Mouse (Mus musculus) MEL (cell line): Measurements from ENCODE around the gene AI837181. TPM values are rescaled to one million over a fixed set of nuclear protein-coding genes. Genes with fewer than 3 reads are reported as not detected.
A peak's percentile ranks its signal among the peaks of the same experiment; 100 is the strongest.

Experiments used
- DNase-seq: peaks from one replicate; pipeline ENCODE4 v3.0.0; 2011; ENCODE audit warnings: low read depth, low spot score
- H3K27ac ChIP-seq: 2 replicates; pipeline ENCODE4 v1.5.1; 2012; ENCODE audit warnings: low read depth, mild to moderate bottlenecking, control low read depth, low read length, moderate library complexity; ENCODE audit not compliant: control insufficient read depth
- H3K27me3 ChIP-seq, 2 experiments: fragments of 150-350 bp in 1 of 2; sonication (generic) in 1 of 2; 2 replicates each; pipeline ENCODE4 v1.6.1; 2012; ENCODE audit warnings: low read length in 2 of 2, mild to moderate bottlenecking in 2 of 2, improper control_type of control experiment in 1 of 2, moderate library complexity in 1 of 2; ENCODE audit not compliant: insufficient read depth in 2 of 2, control insufficient read depth in 1 of 2
- H3K36me3 ChIP-seq, 2 experiments: 2 replicates each; pipeline ENCODE4 v1.6.1; 2012 to 2014; ENCODE audit warnings: low read length in 2 of 2, improper control_type of control experiment in 1 of 2, inconsistent platforms in 1 of 2, mild to moderate bottlenecking in 1 of 2; ENCODE audit not compliant: insufficient read depth in 2 of 2, control insufficient read depth in 1 of 2
- H3K4me1 ChIP-seq, 2 experiments: fragments of 150-350 bp in 1 of 2; sonication (generic) in 1 of 2; 2 replicates each; pipeline ENCODE4 v1.6.1; 2012; ENCODE audit warnings: low read length in 2 of 2, improper control_type of control experiment in 1 of 2, mild to moderate bottlenecking in 1 of 2; ENCODE audit not compliant: insufficient read depth in 2 of 2, control insufficient read depth in 1 of 2
- H3K4me3 ChIP-seq, 2 experiments: fragments of 150-350 bp in 1 of 2; sonication (generic) in 1 of 2; 2 replicates each; pipeline ENCODE4 v1.5.1; 2012; ENCODE audit warnings: low read depth in 2 of 2, low read length in 2 of 2, mild to moderate bottlenecking in 2 of 2, moderate library complexity in 2 of 2, control low read depth in 1 of 2, improper control_type of control experiment in 1 of 2; ENCODE audit not compliant: control insufficient read depth in 1 of 2, insufficient read depth in 1 of 2
- H3K79me2 ChIP-seq: 2 replicates; pipeline ENCODE4 v1.6.1; 2012; ENCODE audit warnings: mild to moderate bottlenecking, low read length, moderate library complexity; ENCODE audit not compliant: control insufficient read depth, poor library complexity, insufficient read depth
- H3K9ac ChIP-seq: 2 replicates; pipeline ENCODE4 v1.6.1; 2012; ENCODE audit warnings: low read depth, mild to moderate bottlenecking, control low read depth, low read length, moderate library complexity; ENCODE audit not compliant: control insufficient read depth, poor library complexity, severe bottlenecking
- H3K9me3 ChIP-seq: fragments of 150-350 bp; sonication (generic); replicated peaks from 2 replicates; pipeline ENCODE4 v1.6.1; 2012; ENCODE audit warnings: mild to moderate bottlenecking, low read length, improper control_type of control experiment, moderate library complexity; ENCODE audit not compliant: insufficient read depth
- BHLHE40 ChIP-seq: IDR thresholded peaks from 2 replicates; pipeline ENCODE4 v1.6.1; 2012; ENCODE audit warnings: low read depth, mild to moderate bottlenecking, inconsistent platforms, low read length, improper control_type of control experiment, borderline replicate concordance
- CHD2 ChIP-seq: IDR thresholded peaks from 2 replicates; pipeline ENCODE4 v1.6.1; 2011; ENCODE audit warnings: low read length, improper control_type of control experiment
- E2F4 ChIP-seq: IDR thresholded peaks from 2 replicates; pipeline ENCODE4 v1.6.1; 2011; ENCODE audit warnings: low read depth, low read length, improper control_type of control experiment, borderline replicate concordance
- ELF1 ChIP-seq: IDR thresholded peaks from 2 replicates; pipeline ENCODE4 v1.6.1; 2014; ENCODE audit warnings: low read depth, mild to moderate bottlenecking, inconsistent platforms, low read length, improper control_type of control experiment, moderate library complexity
- ETS1 ChIP-seq: IDR thresholded peaks from 2 replicates; pipeline ENCODE4 v1.6.1; 2012; ENCODE audit warnings: low read depth, mild to moderate bottlenecking, inconsistent platforms, low read length, improper control_type of control experiment, moderate library complexity
- JUND ChIP-seq: IDR thresholded peaks from 2 replicates; pipeline ENCODE4 v1.6.1; 2011; ENCODE audit warnings: low read depth, mild to moderate bottlenecking, improper control_type of control experiment, low read length
- MXI1 ChIP-seq: IDR thresholded peaks from 2 replicates; pipeline ENCODE4 v1.6.1; 2011; ENCODE audit warnings: mild to moderate bottlenecking, low read depth, low read length, improper control_type of control experiment
- SIN3A ChIP-seq: IDR thresholded peaks from 2 replicates; pipeline ENCODE4 v1.6.1; 2012; ENCODE audit warnings: low read length, improper control_type of control experiment, inconsistent platforms
- TBP ChIP-seq: IDR thresholded peaks from 2 replicates; pipeline ENCODE4 v1.8.0; 2011; ENCODE audit warnings: low read depth, low read length, improper control_type of control experiment
- USF2 ChIP-seq, 2 experiments: IDR thresholded peaks; 2 replicates each; pipeline ENCODE4 v1.6.1; 2011 to 2012; ENCODE audit warnings: improper control_type of control experiment in 2 of 2, low read length in 2 of 2, borderline replicate concordance in 1 of 2, inconsistent platforms in 1 of 2, low read depth in 1 of 2, mild to moderate bottlenecking in 1 of 2; ENCODE audit not compliant: insufficient read depth in 1 of 2
- ZNF384 ChIP-seq: IDR thresholded peaks from 2 replicates; pipeline ENCODE4 v1.6.1; 2012; ENCODE audit warnings: low read depth, mild to moderate bottlenecking, inconsistent platforms, low read length, improper control_type of control experiment
- polyA plus RNA-seq, 2 experiments: library from polyadenylated mRNA; stranded (reverse) in 1 of 2; unstranded in 1 of 2; fragments of >175 nt in 1 of 2; fragments of >200 nt in 1 of 2; gene quantifications; 2 replicates each; pipeline versions ENCODE4 v1.2.1 to v1.2.4; 2012; ENCODE audit warnings: low replicate concordance in 2 of 2, low read depth in 1 of 2; ENCODE audit not compliant: insufficient read length in 2 of 2, insufficient read depth in 1 of 2, missing spikeins in 1 of 2
- total RNA-seq: library from RNA; depleted of rRNA; stranded (reverse); fragments of 300-350 nt; gene quantifications from 2 replicates; pipeline ENCODE4 v1.2.3, GENCODE M21; 2012

Gene AI837181
- total and polyA plus RNA-seq, 3 experiments, result 8.9 to 41.3 TPM; not detected in 1

DNA sequence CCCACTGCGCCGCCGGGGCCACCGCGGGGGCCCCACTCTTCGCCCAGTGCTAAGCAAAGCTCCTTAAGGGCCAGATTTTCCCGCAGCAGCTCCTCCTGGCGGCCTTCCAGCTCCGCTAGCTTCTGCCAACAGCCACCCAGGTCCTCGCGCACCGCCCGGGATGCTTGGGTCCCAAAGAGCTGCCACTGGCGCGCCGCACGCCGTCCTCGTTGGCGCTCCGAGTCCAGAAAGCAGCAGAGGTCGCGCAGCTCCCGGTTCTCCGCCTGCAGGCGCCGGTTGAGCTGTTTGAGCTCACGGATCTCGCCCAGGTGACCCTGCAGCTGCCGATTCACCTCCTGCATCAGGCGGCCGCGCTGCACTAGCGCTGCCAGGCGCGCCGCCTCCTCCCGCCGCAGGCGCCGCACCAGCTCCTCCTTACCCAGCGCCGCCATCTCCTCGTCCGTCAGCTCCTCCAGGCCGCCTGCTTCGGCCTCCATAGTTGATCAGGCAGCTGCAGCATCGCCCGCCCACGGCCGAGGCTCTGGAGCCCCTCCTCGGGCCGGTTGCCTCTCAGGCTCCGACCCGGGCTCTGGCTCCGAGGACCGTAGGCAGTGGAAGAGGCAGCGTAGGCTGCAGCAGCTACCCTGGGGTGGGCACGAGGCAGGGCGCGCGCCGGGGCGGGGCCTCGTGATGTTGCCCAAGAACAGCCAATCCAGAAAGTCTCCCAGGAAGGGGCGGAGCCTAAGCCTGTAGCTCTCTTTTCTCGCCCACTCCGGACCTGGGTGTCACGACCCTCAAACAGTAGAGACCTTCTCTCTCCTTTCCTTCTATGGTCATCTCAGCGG, 32.2 kb downstream of the AI837181 start (continued):
- TF ChIP-seq TBP (0 out of 2 replicates have a peak, but pooled peaks have one; percentile 35), JUND (no peak), ETS1 (no peak), CHD2 (no peak)

- peaks cover 0 to 31% of the 10 kb centered on the region in 2 experiments for H3K4me1 ChIP-seq
- TF ChIP-seq SIN3A, result 0 out of 2 replicates have a peak, but pooled peaks have one; percentile 40
- TF ChIP-seq JUND, result peak; percentile 93; the same call in 1 of the 2 replicates
- TF ChIP-seq ETS1, result 0 out of 2 replicates have a peak, but pooled peaks have one; percentile 6
- TF ChIP-seq ZNF384, result no peak
- TF ChIP-seq BHLHE40, result no peak
- 0 out of 2 replicates have a peak, but pooled peaks have one; percentile 0 for TF ChIP-seq ELF1
- TF ChIP-seq E2F4, result no peak
- no peak for TF ChIP-seq USF2 (IDR thresholded peaks at IDR 0.05; ENCODE audit: borderline replicate concordance in 1 of 2, insufficient read depth in 1 of 2, low read depth in 1 of 2, low read length in 2 of 2)
- peak within 1 kb of the TSS; percentile 51 for H3K27ac ChIP-seq
- no peaks in the 10 kb centered on the region for H3K9me3 ChIP-seq
- no peaks in the 10 kb centered on the region for H3K27me3 ChIP-seq
- H3K9ac ChIP-seq, result peak within 1 kb of the TSS; percentile 89
- H3K4me3 ChIP-seq, result peak within 1 kb of the TSS; percentile 77
- peak; percentile 48 for DNase-seq
- peaks cover 18% of the 10 kb centered on the region for H3K79me2 ChIP-seq
- H3K36me3 ChIP-seq, result peaks cover 0 to 5% of the 10 kb centered on the region in 2 experiments; a peak in 2 of 4 replicates
These were observed 33.0 kb downstream of the AI837181 start, which contains the start of gene Ccdc85b for GRCm38 (mm10) chr19:5457746-5458442. Ccdc85b (minus strand) TSS chr19:5457894.

DNA sequence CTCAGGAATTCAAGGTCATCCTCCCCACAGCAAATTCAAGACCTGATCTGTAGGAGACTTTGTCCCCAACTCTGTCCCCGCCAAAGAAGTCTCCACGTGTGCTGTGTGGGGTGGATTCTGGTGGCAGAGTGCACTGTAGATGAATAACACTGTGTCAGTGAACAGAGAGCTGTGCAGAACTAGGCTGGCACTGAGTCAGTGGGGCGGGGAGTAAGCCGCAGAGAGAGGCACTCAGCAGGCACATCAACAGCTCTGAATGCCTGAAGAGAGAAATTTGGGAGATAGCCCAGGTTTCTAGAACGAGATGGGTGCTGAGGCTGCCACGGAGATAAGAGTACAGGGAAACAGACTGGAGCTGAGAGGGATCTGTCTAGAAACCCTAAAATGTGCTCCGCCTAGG, 34.1 kb downstream of the AI837181 start:
- peak; percentile 51 for TF ChIP-seq MXI1
- TF ChIP-seq ELF1, result no peak
- Histone ChIP-seq H3K27me3 (no peaks in the 10 kb centered on the region), H3K27ac (0 out of 2 replicates have a peak overlapping the region, but pooled peaks have one; percentile 2), H3K79me2 (peaks cover 18% of the 10 kb centered on the region), H3K9me3 (no peaks in the 10 kb centered on the region), H3K9ac (no peak overlapping the region; the same call in 1 of the 2 replicates), H3K36me3 (peaks cover 0 to 5% of the 10 kb centered on the region in 2 experiments; a peak in 2 of 4 replicates), H3K4me1 (peaks cover 0 to 31% of the 10 kb centered on the region in 2 experiments), H3K4me3 (peak overlapping the region in 1 of 2 experiments; percentile 0; a peak in 1 of 4 replicates)
- DNase-seq, result peak; percentile 64
